Mouse (Mus musculus): ENCODE data around the gene Tstd1. TPM values are rescaled to one million over a fixed set of nuclear protein-coding genes. Genes with fewer than 3 reads are reported as not detected.
A peak's percentile ranks its signal among the peaks of the same experiment; 100 is the strongest.

The Tstd1 gene
- 77.3 and 79.7 TPM in 2 replicates for polyA plus RNA-seq (2012; rRNA removed)

GRCm38 (mm10) chr1:171418660-171419059, at the start of gene Tstd1:
Tstd1 (plus strand) TSS chr1:171418872.
- Histone ChIP-seq H3K36me3 (ENCODE audit: control insufficient read depth, insufficient read depth, low read length) (no peaks in the 10 kb centered on the region; the same call in 1 of the 2 replicates), H3K4me1 (ENCODE audit: control insufficient read depth, insufficient read depth, low read length) (peaks cover 8% of the 10 kb centered on the region; the same call in 1 of the 2 replicates), H3K4me3 (ENCODE audit: insufficient read depth, low read depth, low read length) (peak within 1 kb of the TSS; percentile 10; the same call in 1 of the 2 replicates), H3K27ac (ENCODE audit: insufficient read depth, low read depth, low read length) (peak within 1 kb of the TSS; percentile 11), H3K27me3 (replicated peaks; ENCODE audit: control insufficient read depth, insufficient read depth, low read length) (no peaks in the 10 kb centered on the region)
- TF ChIP-seq CTCF (conservative IDR thresholded peaks at IDR 0.05; ENCODE audit: insufficient read depth, insufficient read length, low read depth, low read length) (no peak), POLR2A (IDR thresholded peaks at IDR 0.05; ENCODE audit: low read depth, low read length) (no peak)
- DNase-seq, result peak; percentile 92
- 55% methylated on average over 5 of the region's 5 CpGs for WGBS

GRCm38 (mm10) chr1:171369845-171370556, 48.7 kb upstream of the Tstd1 start, which contains the start of gene Nectin4:
Nectin4 (plus strand) TSS chr1:171370099.
- WGBS, result 38% methylated on average over 20 of the region's 20 CpGs
- peak within 1 kb of the TSS; percentile 23 for H3K4me3 ChIP-seq (ENCODE audit: insufficient read depth, low read depth, low read length)
- DNase-seq, result peak; percentile 47

GRCm38 (mm10) chr1:171372880-171373279, 45.8 kb upstream of the Tstd1 start:
- TF ChIP-seq CTCF (conservative IDR thresholded peaks at IDR 0.05; ENCODE audit: insufficient read depth, insufficient read length, low read depth, low read length), result no peak
- DNase-seq, result no peak
- Histone ChIP-seq H3K27ac (ENCODE audit: insufficient read depth, low read depth, low read length) (no peak overlapping the region), H3K27me3 (replicated peaks; ENCODE audit: control insufficient read depth, insufficient read depth, low read length) (no peaks in the 10 kb centered on the region), H3K4me3 (ENCODE audit: insufficient read depth, low read depth, low read length) (no peak overlapping the region), H3K4me1 (ENCODE audit: control insufficient read depth, insufficient read depth, low read length) (no peaks in the 10 kb centered on the region; the same call in 1 of the 2 replicates), H3K36me3 (ENCODE audit: control insufficient read depth, insufficient read depth, low read length) (no peaks in the 10 kb centered on the region)
- 76% methylated on average over 3 of the region's 3 CpGs for WGBS

More at GRCm38 (mm10) chr1:171369845-171370556, 48.7 kb upstream of the Tstd1 start, which contains the start of gene Nectin4:
- H3K27ac ChIP-seq (ENCODE audit: insufficient read depth, low read depth, low read length), result no peak within 1 kb of the TSS
- H3K4me1 ChIP-seq (ENCODE audit: control insufficient read depth, insufficient read depth, low read length), result no peaks in the 10 kb centered on the region; the same call in 1 of the 2 replicates
- no peaks in the 10 kb centered on the region for H3K36me3 ChIP-seq (ENCODE audit: control insufficient read depth, insufficient read depth, low read length)
- H3K27me3 ChIP-seq (replicated peaks; ENCODE audit: control insufficient read depth, insufficient read depth, low read length), result no peaks in the 10 kb centered on the region
- TF ChIP-seq CTCF (conservative IDR thresholded peaks at IDR 0.05; ENCODE audit: insufficient read depth, insufficient read length, low read depth, low read length), result no peak
- TF ChIP-seq POLR2A (IDR thresholded peaks at IDR 0.05; ENCODE audit: low read depth, low read length), result no peak

GRCm38 (mm10) chr1:171373946-171374345, 44.7 kb upstream of the Tstd1 start:
- WGBS, result 7% methylated on average over 4 of the region's 4 CpGs
- H3K4me1 ChIP-seq (ENCODE audit: control insufficient read depth, insufficient read depth, low read length), result no peaks in the 10 kb centered on the region; the same call in 1 of the 2 replicates
- H3K27me3 ChIP-seq (replicated peaks; ENCODE audit: control insufficient read depth, insufficient read depth, low read length), result no peaks in the 10 kb centered on the region
- H3K36me3 ChIP-seq (ENCODE audit: control insufficient read depth, insufficient read depth, low read length), result no peaks in the 10 kb centered on the region
- H3K27ac ChIP-seq (ENCODE audit: insufficient read depth, low read depth, low read length), result no peak overlapping the region
- no peak overlapping the region for H3K4me3 ChIP-seq (ENCODE audit: insufficient read depth, low read depth, low read length)
- DNase-seq, result no peak
- TF ChIP-seq CTCF (conservative IDR thresholded peaks at IDR 0.05; ENCODE audit: insufficient read depth, insufficient read length, low read depth, low read length) (no peak), POLR2A (IDR thresholded peaks at IDR 0.05; ENCODE audit: low read depth, low read length) (no peak)

GRCm38 (mm10) chr1:171375646-171376097, 43.0 kb upstream of the Tstd1 start:
- 50% methylated on average over 9 of the region's 9 CpGs for WGBS

GRCm38 (mm10) chr1:171378298-171378697, 40.4 kb upstream of the Tstd1 start:
- Histone ChIP-seq H3K36me3 (ENCODE audit: control insufficient read depth, insufficient read depth, low read length) (no peaks in the 10 kb centered on the region), H3K27ac (ENCODE audit: insufficient read depth, low read depth, low read length) (no peak overlapping the region), H3K4me1 (ENCODE audit: control insufficient read depth, insufficient read depth, low read length) (no peaks in the 10 kb centered on the region), H3K4me3 (ENCODE audit: insufficient read depth, low read depth, low read length) (no peak overlapping the region), H3K27me3 (replicated peaks; ENCODE audit: control insufficient read depth, insufficient read depth, low read length) (no peaks in the 10 kb centered on the region)
- TF ChIP-seq POLR2A (IDR thresholded peaks at IDR 0.05; ENCODE audit: low read depth, low read length) (no peak), CTCF (conservative IDR thresholded peaks at IDR 0.05; ENCODE audit: insufficient read depth, insufficient read length, low read depth, low read length) (no peak)
- no peak for DNase-seq
- WGBS, result 89% methylated on average over 6 of the region's 6 CpGs

More at GRCm38 (mm10) chr1:171375646-171376097, 43.0 kb upstream of the Tstd1 start:
- TF ChIP-seq POLR2A (IDR thresholded peaks at IDR 0.05; ENCODE audit: low read depth, low read length) (no peak), CTCF (conservative IDR thresholded peaks at IDR 0.05; ENCODE audit: insufficient read depth, insufficient read length, low read depth, low read length) (no peak)
- no peak overlapping the region for H3K27ac ChIP-seq (ENCODE audit: insufficient read depth, low read depth, low read length)
- H3K4me3 ChIP-seq (ENCODE audit: insufficient read depth, low read depth, low read length), result no peak overlapping the region
- H3K4me1 ChIP-seq (ENCODE audit: control insufficient read depth, insufficient read depth, low read length), result no peaks in the 10 kb centered on the region
- H3K36me3 ChIP-seq (ENCODE audit: control insufficient read depth, insufficient read depth, low read length), result no peaks in the 10 kb centered on the region
- H3K27me3 ChIP-seq (replicated peaks; ENCODE audit: control insufficient read depth, insufficient read depth, low read length), result no peaks in the 10 kb centered on the region
- no peak for DNase-seq

- WGBS, result 3% methylated on average over 31 of the region's 31 CpGs
- Histone ChIP-seq H3K27me3 (replicated peaks; ENCODE audit: control insufficient read depth, insufficient read depth, low read length) (no peaks in the 10 kb centered on the region), H3K27ac (ENCODE audit: insufficient read depth, low read depth, low read length) (no peak overlapping the region), H3K4me1 (ENCODE audit: control insufficient read depth, insufficient read depth, low read length) (no peaks in the 10 kb centered on the region), H3K36me3 (ENCODE audit: control insufficient read depth, insufficient read depth, low read length) (no peaks in the 10 kb centered on the region), H3K4me3 (ENCODE audit: insufficient read depth, low read depth, low read length) (peak overlapping the region; percentile 9; the same call in 1 of the 2 replicates)
- TF ChIP-seq CTCF (conservative IDR thresholded peaks at IDR 0.05; ENCODE audit: insufficient read depth, insufficient read length, low read depth, low read length), result peak; percentile 73
- TF ChIP-seq POLR2A (IDR thresholded peaks at IDR 0.05; ENCODE audit: low read depth, low read length), result no peak
- peak; percentile 85 for DNase-seq
Observed at GRCm38 (mm10) chr1:171379935-171380599, 38.6 kb upstream of the Tstd1 start.

Data from kidney, adult 2 months (tissue).